Mouse (Mus musculus) G1E (cell line): ENCODE data around the gene Opn4.

Experiments
- CTCF ChIP-seq: IDR thresholded peaks from 2 replicates; pipeline ENCODE4 v1.5.1; 2012; ENCODE audit warnings: low read depth, low read length, inconsistent platforms, mixed read lengths
- GATA1 ChIP-seq: IDR thresholded peaks from 2 replicates; pipeline ENCODE4 v1.6.1; 2012; ENCODE audit warnings: borderline replicate concordance, low read length, inconsistent platforms, mixed read lengths
- GATA2 ChIP-seq: IDR thresholded peaks from 2 replicates; pipeline ENCODE4 v1.6.1; 2012; ENCODE audit warnings: low read depth, low read length, inconsistent platforms, borderline replicate concordance
- TAL1 ChIP-seq: conservative IDR thresholded peaks from 2 replicates; pipeline ENCODE4 v1.6.1; 2012; ENCODE audit warnings: low read depth, low read length, inconsistent platforms, mixed read lengths

DNA sequence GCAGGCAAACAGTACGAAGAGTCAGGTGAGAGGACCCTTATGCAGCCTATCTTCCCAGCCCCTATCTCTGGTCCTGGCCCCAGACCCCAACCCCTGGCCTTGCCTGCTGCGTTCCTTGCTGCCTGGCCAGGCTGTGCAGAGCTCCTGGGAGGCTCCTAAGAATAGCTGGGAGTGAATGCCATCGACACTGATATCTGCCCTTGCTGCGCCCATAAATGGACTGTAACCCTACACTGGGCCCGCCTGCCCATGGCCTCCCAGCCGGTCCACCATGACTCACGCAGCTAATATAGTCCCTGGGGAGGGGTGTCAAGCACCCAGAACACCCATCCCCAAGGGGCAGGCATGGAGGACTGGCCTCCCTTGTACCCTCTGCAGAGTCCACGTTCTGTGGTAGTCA lies 11.4 kb downstream of the Opn4 start, which contains the start of gene Ldb3:
- no peak for TF ChIP-seq TAL1
- TF ChIP-seq GATA2, result no peak
- TF ChIP-seq CTCF, result no peak
- no peak for TF ChIP-seq GATA1
